Mouse (Mus musculus): Measurements from ENCODE around the gene Slc12a3. TPM values are rescaled to one million over a fixed set of nuclear protein-coding genes. Genes with fewer than 3 reads are reported as not detected.

The Slc12a3 gene
- polyA plus RNA-seq, 1 experiment: 1.2 TPM

GRCm38 (mm10) chr8:94364686-94365312, 35.8 kb downstream of the Slc12a3 start:
- 63% methylated on average over 6 of the region's 6 CpGs for WGBS
- TF ChIP-seq CTCF (IDR thresholded peaks at IDR 0.05; ENCODE audit: extremely low read depth, insufficient read depth, insufficient read length, insufficient replicate concordance): no peak
- no peak for TF ChIP-seq POLR2A (IDR thresholded peaks at IDR 0.05; ENCODE audit: low read depth, low read length)
- H3K27ac ChIP-seq (ENCODE audit: insufficient read depth, low read length): peak overlapping the region; percentile 89
- H3K4me1 ChIP-seq (ENCODE audit: control insufficient read depth, insufficient read depth, insufficient read length): peaks cover 43% of the 10 kb centered on the region
- no peaks in the 10 kb centered on the region for H3K27me3 ChIP-seq (ENCODE audit: control insufficient read depth, insufficient read depth, low read length)
- no peak for DNase-seq (ENCODE audit: low read depth in 1 of 2, low spot score in 2 of 2)
- no peak overlapping the region for H3K4me3 ChIP-seq (ENCODE audit: extremely low read depth, insufficient read depth, insufficient read length)
- H3K36me3 ChIP-seq (ENCODE audit: control insufficient read depth, insufficient read depth, low read length): no peaks in the 10 kb centered on the region

- Histone ChIP-seq H3K27ac (ENCODE audit: insufficient read depth, low read length) (peak overlapping the region; percentile 89), H3K4me3 (ENCODE audit: extremely low read depth, insufficient read depth, insufficient read length) (no peak overlapping the region), H3K4me1 (ENCODE audit: control insufficient read depth, insufficient read depth, insufficient read length) (peaks cover 50% of the 10 kb centered on the region), H3K27me3 (ENCODE audit: control insufficient read depth, insufficient read depth, low read length) (no peaks in the 10 kb centered on the region), H3K36me3 (ENCODE audit: control insufficient read depth, insufficient read depth, low read length) (no peaks in the 10 kb centered on the region)
- TF ChIP-seq POLR2A (IDR thresholded peaks at IDR 0.05; ENCODE audit: low read depth, low read length) (peak; percentile 21; the same call in 1 of the 2 replicates), CTCF (IDR thresholded peaks at IDR 0.05; ENCODE audit: extremely low read depth, insufficient read depth, insufficient read length, insufficient replicate concordance) (no peak)
- WGBS: 21% methylated on average over 9 of the region's 9 CpGs
- peak; percentile 83 to 87 for DNase-seq (ENCODE audit: low read depth in 1 of 2, low spot score in 2 of 2)
These were observed 36.5 kb downstream of the Slc12a3 start for GRCm38 (mm10) chr8:94365410-94365981.

- peak overlapping the region; percentile 65 for H3K27ac ChIP-seq (ENCODE audit: insufficient read depth, low read length)
- H3K27me3 ChIP-seq (ENCODE audit: control insufficient read depth, insufficient read depth, low read length): no peaks in the 10 kb centered on the region
- no peaks in the 10 kb centered on the region for H3K36me3 ChIP-seq (ENCODE audit: control insufficient read depth, insufficient read depth, low read length)
- H3K4me1 ChIP-seq (ENCODE audit: control insufficient read depth, insufficient read depth, insufficient read length): peaks cover 38% of the 10 kb centered on the region; the same call in 1 of the 2 replicates
- TF ChIP-seq POLR2A (IDR thresholded peaks at IDR 0.05; ENCODE audit: low read depth, low read length) (no peak), CTCF (IDR thresholded peaks at IDR 0.05; ENCODE audit: extremely low read depth, insufficient read depth, insufficient read length, insufficient replicate concordance) (no peak)
- WGBS: 58% methylated on average over 5 of the region's 5 CpGs
- DNase-seq (ENCODE audit: low read depth in 1 of 2, low spot score in 2 of 2): no peak
- H3K4me3 ChIP-seq (ENCODE audit: extremely low read depth, insufficient read depth, insufficient read length): no peak overlapping the region
These were observed 41.8 kb downstream of the Slc12a3 start for GRCm38 (mm10) chr8:94370839-94371238.

GRCm38 (mm10) chr8:94372955-94373599, 44.1 kb downstream of the Slc12a3 start:
- WGBS: 21% methylated on average over 6 of the region's 6 CpGs
- Histone ChIP-seq H3K4me1 (ENCODE audit: control insufficient read depth, insufficient read depth, insufficient read length) (peaks cover 54% of the 10 kb centered on the region), H3K27me3 (ENCODE audit: control insufficient read depth, insufficient read depth, low read length) (no peaks in the 10 kb centered on the region), H3K4me3 (ENCODE audit: extremely low read depth, insufficient read depth, insufficient read length) (no peak overlapping the region), H3K27ac (ENCODE audit: insufficient read depth, low read length) (peak overlapping the region; percentile 95), H3K36me3 (ENCODE audit: control insufficient read depth, insufficient read depth, low read length) (no peaks in the 10 kb centered on the region)
- peak in 1 of 2 experiments; percentile 53 for DNase-seq (ENCODE audit: low read depth in 1 of 2, low spot score in 2 of 2)
- TF ChIP-seq POLR2A (IDR thresholded peaks at IDR 0.05; ENCODE audit: low read depth, low read length) (no peak), CTCF (IDR thresholded peaks at IDR 0.05; ENCODE audit: extremely low read depth, insufficient read depth, insufficient read length, insufficient replicate concordance) (no peak)

GRCm38 (mm10) chr8:94375551-94375991, 46.6 kb downstream of the Slc12a3 start:
- no peaks in the 10 kb centered on the region for H3K27me3 ChIP-seq (ENCODE audit: control insufficient read depth, insufficient read depth, low read length)
- 11% methylated on average over 3 of the region's 3 CpGs for WGBS
- H3K4me3 ChIP-seq (ENCODE audit: extremely low read depth, insufficient read depth, insufficient read length): peak overlapping the region; percentile 63
- TF ChIP-seq POLR2A (IDR thresholded peaks at IDR 0.05; ENCODE audit: low read depth, low read length) (peak; percentile 38; the same call in 1 of the 2 replicates), CTCF (IDR thresholded peaks at IDR 0.05; ENCODE audit: extremely low read depth, insufficient read depth, insufficient read length, insufficient replicate concordance) (no peak)
- peaks cover 57% of the 10 kb centered on the region for H3K4me1 ChIP-seq (ENCODE audit: control insufficient read depth, insufficient read depth, insufficient read length)
- DNase-seq (ENCODE audit: low read depth in 1 of 2, low spot score in 2 of 2): peak; percentile 26 to 57
- H3K27ac ChIP-seq (ENCODE audit: insufficient read depth, low read length): peak overlapping the region; percentile 95
- H3K36me3 ChIP-seq (ENCODE audit: control insufficient read depth, insufficient read depth, low read length): no peaks in the 10 kb centered on the region

- H3K4me1 ChIP-seq (ENCODE audit: control insufficient read depth, insufficient read depth, insufficient read length): peaks cover 53% of the 10 kb centered on the region
- TF ChIP-seq POLR2A (IDR thresholded peaks at IDR 0.05; ENCODE audit: low read depth, low read length) (no peak), CTCF (IDR thresholded peaks at IDR 0.05; ENCODE audit: extremely low read depth, insufficient read depth, insufficient read length, insufficient replicate concordance) (no peak)
- no peaks in the 10 kb centered on the region for H3K27me3 ChIP-seq (ENCODE audit: control insufficient read depth, insufficient read depth, low read length)
- H3K27ac ChIP-seq (ENCODE audit: insufficient read depth, low read length): peak overlapping the region; percentile 95
- 52% methylated on average over 3 of the region's 3 CpGs for WGBS
- no peak for DNase-seq (ENCODE audit: low read depth in 1 of 2, low spot score in 2 of 2)
- no peaks in the 10 kb centered on the region for H3K36me3 ChIP-seq (ENCODE audit: control insufficient read depth, insufficient read depth, low read length)
- no peak overlapping the region for H3K4me3 ChIP-seq (ENCODE audit: extremely low read depth, insufficient read depth, insufficient read length)
These were observed 47.2 kb downstream of the Slc12a3 start for GRCm38 (mm10) chr8:94376176-94376575.

All from spleen, adult 2 months (tissue).